Mouse (Mus musculus): ENCODE measurements at regions not wholly inside any gene's neighbourhood (a gene's known extent, or its start where the extent isn't known, plus 50 kb on each side); places are given as distances from the start of the nearest gene placed in this dataset.

DNA sequence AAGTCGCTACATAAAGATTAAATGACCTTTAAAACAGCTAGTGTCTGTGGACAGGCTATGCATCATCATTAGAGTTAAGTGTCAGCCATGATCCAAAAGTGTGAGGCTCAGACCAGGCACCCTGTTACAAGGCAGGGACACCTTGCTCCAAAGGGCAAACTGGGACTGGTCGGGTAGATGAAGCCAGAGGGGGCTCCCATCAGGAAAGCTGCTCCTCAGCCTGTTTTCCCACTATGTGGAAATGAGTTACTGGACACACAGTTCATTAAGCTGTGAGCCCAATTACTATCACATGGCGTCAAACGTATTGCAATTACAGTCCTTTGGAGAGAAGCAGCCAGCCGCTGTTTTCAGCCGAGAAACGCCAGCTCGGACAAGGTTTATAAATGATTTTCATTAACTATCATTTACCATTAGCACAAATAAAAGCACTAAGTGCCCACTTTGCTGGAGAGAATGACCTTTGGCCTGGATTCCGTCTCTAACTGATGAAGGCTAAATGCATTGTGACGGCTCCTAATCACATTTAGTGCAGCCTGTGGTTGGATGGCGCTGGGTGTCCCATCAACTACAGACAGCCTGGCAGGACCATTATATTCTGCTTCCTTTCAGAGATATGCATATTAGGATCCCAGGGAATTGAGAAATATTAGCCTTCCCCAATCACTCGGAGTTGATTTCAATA is 203.5 kb upstream of the Azi2 start:
- TF ChIP-seq CTCF (IDR thresholded peaks at IDR 0.05; ENCODE audit: control insufficient read depth, insufficient read depth, insufficient replicate concordance, low read depth, low read length) (no peak), POLR2A (IDR thresholded peaks at IDR 0.05; ENCODE audit: control insufficient read depth, low read depth, low read length) (no peak)
